Mouse (Mus musculus) heart, adult 2 months (tissue): ENCODE measurements around the gene Gprasp1.

Experiments used
- CTCF ChIP-seq: fragments of 200-600 bp; IDR thresholded peaks from 2 replicates; pipeline ENCODE4 v1.8.1; 2022; ENCODE audit warnings: antibody characterized with exemption, mild to moderate bottlenecking, moderate library complexity
- POLR2A ChIP-seq: fragments of 200-500 bp; IDR thresholded peaks from 2 replicates; pipeline ENCODE4 v1.6.1; 2011; ENCODE audit warnings: mild to moderate bottlenecking, low read depth, low read length, control low read depth; ENCODE audit not compliant: insufficient read depth

- TF ChIP-seq POLR2A = no peak
- TF ChIP-seq CTCF = no peak
These were observed 39.4 kb upstream of the Gprasp1 start for GRCm38 (mm10) chrX:135703111-135703510.
